Mouse (Mus musculus) forebrain, embryonic 15.5 days (tissue): ENCODE measurements at regions not wholly inside any gene's neighbourhood (a gene's known extent, or its start where the extent isn't known, plus 50 kb on each side); places are given as distances from the start of the nearest gene placed in this dataset.

Experiments
- ATAC-seq: fragments of 200-750 bp; cut with Nextera tagmentation; replicated peaks from 2 replicates; pipeline ENCODE4 v1.8.0; 2017; ENCODE audit warnings: mild to moderate bottlenecking, moderate TSS enrichment, moderate library complexity
- H3K27ac ChIP-seq: fragments of 300-500 bp; sonication (generic); replicated peaks from 2 replicates; pipeline ENCODE4 v1.5.1; 2015; ENCODE audit warnings: mild to moderate bottlenecking, inconsistent platforms
- H3K27me3 ChIP-seq: fragments of 300-500 bp; sonication (generic); 2 replicates; pipeline ENCODE4 v1.6.1; 2015; ENCODE audit warnings: inconsistent platforms
- H3K36me3 ChIP-seq: fragments of 300-500 bp; sonication (generic); 2 replicates; pipeline ENCODE4 v1.6.1; 2015; ENCODE audit warnings: mild to moderate bottlenecking, inconsistent platforms
- H3K4me1 ChIP-seq: fragments of 300-500 bp; sonication (generic); 2 replicates; pipeline ENCODE4 v1.6.1; 2015; ENCODE audit warnings: inconsistent platforms
- H3K4me2 ChIP-seq: fragments of 300-500 bp; sonication (generic); replicated peaks from 2 replicates; pipeline ENCODE4 v1.6.1; 2015; ENCODE audit warnings: mild to moderate bottlenecking, inconsistent platforms
- H3K4me3 ChIP-seq: fragments of 300-500 bp; sonication (generic); 2 replicates; pipeline ENCODE4 v1.5.1; 2015; ENCODE audit warnings: mild to moderate bottlenecking, inconsistent platforms
- H3K9ac ChIP-seq: fragments of 300-500 bp; sonication (generic); replicated peaks from 2 replicates; pipeline ENCODE4 v1.6.1; 2015; ENCODE audit warnings: mild to moderate bottlenecking, inconsistent platforms
- H3K9me3 ChIP-seq: fragments of 300-500 bp; sonication (generic); 2 replicates; pipeline ENCODE4 v1.6.1; 2016; ENCODE audit warnings: inconsistent platforms
- WGBS: fragments of 180-500 bp; shearing (Covaris S2); methylation state at CpG from one replicate; pipeline ENCODE4 v1.1.7; 2015; ENCODE audit warnings: mixed read lengths; 5-methylcytosine and 5-hydroxymethylcytosine counted together

- Histone ChIP-seq H3K27ac (no peak overlapping the region), H3K27me3 (no peaks in the 10 kb centered on the region), H3K4me1 (no peaks in the 10 kb centered on the region), H3K4me2 (no peak overlapping the region), H3K9me3 (no peaks in the 10 kb centered on the region), H3K9ac (no peak overlapping the region), H3K4me3 (no peak overlapping the region), H3K36me3 (no peaks in the 10 kb centered on the region)
- ATAC-seq = no peak
- WGBS = 96% methylated on average over 1 of the region's 1 CpGs
Observed at GRCm38 (mm10) chr6:108910330-108910729, 81.9 kb downstream of the Edem1 start.

- no peaks in the 10 kb centered on the region for H3K9me3 ChIP-seq
Observed at GRCm38 (mm10) chr6:108912539-108912938, 84.1 kb downstream of the Edem1 start.

GRCm38 (mm10) chr6:108919372-108919913 lies 91.0 kb downstream of the Edem1 start:
- Histone ChIP-seq H3K4me1 (peaks cover 3% of the 10 kb centered on the region; the same call in 1 of the 2 replicates), H3K9ac (no peak overlapping the region), H3K27ac (no peak overlapping the region), H3K9me3 (no peaks in the 10 kb centered on the region), H3K27me3 (no peaks in the 10 kb centered on the region), H3K4me3 (no peak overlapping the region), H3K36me3 (no peaks in the 10 kb centered on the region), H3K4me2 (no peak overlapping the region)
- ATAC-seq = no peak
- 11% methylated on average over 2 of the region's 2 CpGs for WGBS

More at GRCm38 (mm10) chr6:108912539-108912938, 84.1 kb downstream of the Edem1 start:
- Histone ChIP-seq H3K36me3 (no peaks in the 10 kb centered on the region), H3K4me2 (no peak overlapping the region), H3K27ac (no peak overlapping the region), H3K4me1 (no peaks in the 10 kb centered on the region), H3K27me3 (no peaks in the 10 kb centered on the region), H3K9ac (no peak overlapping the region), H3K4me3 (no peak overlapping the region)
- WGBS = 45% methylated on average over 7 of the region's 7 CpGs
- ATAC-seq = no peak

- WGBS = 58% methylated on average over 3 of the region's 3 CpGs
Observed at GRCm38 (mm10) chr6:108921181-108921580, 92.7 kb downstream of the Edem1 start.

GRCm38 (mm10) chr6:108922564-108922963 lies 94.1 kb downstream of the Edem1 start:
- no peaks in the 10 kb centered on the region for H3K9me3 ChIP-seq
- no peaks in the 10 kb centered on the region for H3K36me3 ChIP-seq
- WGBS = 87% methylated on average over 6 of the region's 6 CpGs
- H3K27ac ChIP-seq = no peak overlapping the region
- no peaks in the 10 kb centered on the region for H3K27me3 ChIP-seq
- peaks cover 3% of the 10 kb centered on the region; the same call in 1 of the 2 replicates for H3K4me1 ChIP-seq
- no peak overlapping the region for H3K9ac ChIP-seq
- ATAC-seq = no peak
- H3K4me2 ChIP-seq = no peak overlapping the region
- no peak overlapping the region for H3K4me3 ChIP-seq

More at GRCm38 (mm10) chr6:108921181-108921580, 92.7 kb downstream of the Edem1 start:
- H3K4me1 ChIP-seq = peaks cover 3% of the 10 kb centered on the region; the same call in 1 of the 2 replicates
- no peak overlapping the region for H3K27ac ChIP-seq
- no peak overlapping the region for H3K4me3 ChIP-seq
- H3K36me3 ChIP-seq = no peaks in the 10 kb centered on the region
- no peak overlapping the region for H3K9ac ChIP-seq
- H3K4me2 ChIP-seq = no peak overlapping the region
- no peak for ATAC-seq
- H3K27me3 ChIP-seq = no peaks in the 10 kb centered on the region
- H3K9me3 ChIP-seq = no peaks in the 10 kb centered on the region

GRCm38 (mm10) chr6:108928981-108929380 lies 100.5 kb downstream of the Edem1 start:
- H3K9me3 ChIP-seq = no peaks in the 10 kb centered on the region
- no peak overlapping the region for H3K9ac ChIP-seq
- no peak for ATAC-seq
- H3K27ac ChIP-seq = no peak overlapping the region
- H3K36me3 ChIP-seq = no peaks in the 10 kb centered on the region
- H3K4me1 ChIP-seq = no peaks in the 10 kb centered on the region
- H3K4me3 ChIP-seq = no peak overlapping the region
- no peaks in the 10 kb centered on the region for H3K27me3 ChIP-seq
- no peak overlapping the region for H3K4me2 ChIP-seq

- no peak overlapping the region for H3K4me2 ChIP-seq
- no peaks in the 10 kb centered on the region for H3K36me3 ChIP-seq
- H3K4me3 ChIP-seq = no peak overlapping the region
- ATAC-seq = no peak
- 89% methylated on average over 5 of the region's 5 CpGs for WGBS
- H3K4me1 ChIP-seq = no peaks in the 10 kb centered on the region
- H3K9me3 ChIP-seq = no peaks in the 10 kb centered on the region
- no peaks in the 10 kb centered on the region for H3K27me3 ChIP-seq
- H3K27ac ChIP-seq = no peak overlapping the region
- H3K9ac ChIP-seq = no peak overlapping the region
Observed at GRCm38 (mm10) chr6:108938646-108939045, 110.2 kb downstream of the Edem1 start.

- Histone ChIP-seq H3K4me2 (no peak overlapping the region), H3K27ac (no peak overlapping the region), H3K4me1 (no peaks in the 10 kb centered on the region), H3K4me3 (no peak overlapping the region), H3K9ac (no peak overlapping the region), H3K27me3 (no peaks in the 10 kb centered on the region), H3K9me3 (no peaks in the 10 kb centered on the region), H3K36me3 (no peaks in the 10 kb centered on the region)
- no peak for ATAC-seq
Observed at GRCm38 (mm10) chr6:108942288-108942687, 113.8 kb downstream of the Edem1 start.

- H3K27ac ChIP-seq = no peak overlapping the region
- no peaks in the 10 kb centered on the region for H3K9me3 ChIP-seq
- H3K4me1 ChIP-seq = no peaks in the 10 kb centered on the region
- WGBS = 84% methylated on average over 6 of the region's 6 CpGs
- H3K4me2 ChIP-seq = no peak overlapping the region
- H3K27me3 ChIP-seq = no peaks in the 10 kb centered on the region
- H3K36me3 ChIP-seq = no peaks in the 10 kb centered on the region
- H3K4me3 ChIP-seq = no peak overlapping the region
- no peak for ATAC-seq
- no peak overlapping the region for H3K9ac ChIP-seq
Observed at GRCm38 (mm10) chr6:108952389-108952788, 123.9 kb downstream of the Edem1 start.

- Histone ChIP-seq H3K27ac (no peak overlapping the region), H3K4me1 (no peaks in the 10 kb centered on the region), H3K4me3 (no peak overlapping the region), H3K27me3 (no peaks in the 10 kb centered on the region), H3K9me3 (no peaks in the 10 kb centered on the region), H3K4me2 (no peak overlapping the region), H3K9ac (no peak overlapping the region), H3K36me3 (no peaks in the 10 kb centered on the region)
- peak; percentile 46; the same call in 1 of the 2 replicates for ATAC-seq
Observed at GRCm38 (mm10) chr6:108962810-108963209, 134.4 kb downstream of the Edem1 start.

- H3K27ac ChIP-seq = no peak overlapping the region
- WGBS = 12% methylated on average over 2 of the region's 2 CpGs
- ATAC-seq = peak; percentile 66
- no peak overlapping the region for H3K9ac ChIP-seq
- H3K27me3 ChIP-seq = no peaks in the 10 kb centered on the region
- no peaks in the 10 kb centered on the region for H3K4me1 ChIP-seq
- no peaks in the 10 kb centered on the region for H3K9me3 ChIP-seq
- H3K4me3 ChIP-seq = no peak overlapping the region
- no peak overlapping the region for H3K4me2 ChIP-seq
- no peaks in the 10 kb centered on the region for H3K36me3 ChIP-seq
Observed at GRCm38 (mm10) chr6:108963295-108963694, 134.9 kb downstream of the Edem1 start.

- H3K4me1 ChIP-seq = peaks cover 20% of the 10 kb centered on the region; the same call in 1 of the 2 replicates
- no peaks in the 10 kb centered on the region for H3K36me3 ChIP-seq
- no peaks in the 10 kb centered on the region for H3K9me3 ChIP-seq
- no peak overlapping the region for H3K4me3 ChIP-seq
- H3K9ac ChIP-seq = no peak overlapping the region
- ATAC-seq = peak; percentile 36; the same call in 1 of the 2 replicates
- no peaks in the 10 kb centered on the region for H3K27me3 ChIP-seq
- WGBS = 21% methylated on average over 4 of the region's 4 CpGs
- no peak overlapping the region for H3K27ac ChIP-seq
- no peak overlapping the region for H3K4me2 ChIP-seq
Observed at GRCm38 (mm10) chr6:108969477-108970176, 141.2 kb downstream of the Edem1 start.
